Mouse (Mus musculus) liver, embryonic 14.5 days (tissue): ENCODE measurements around the gene Acer1. TPM values are rescaled to one million over a fixed set of nuclear protein-coding genes. Genes with fewer than 3 reads are reported as not detected.
"Not testable (repeated sequence)": the region's sequence is repeated elsewhere in the genome, so short reads cannot be mapped to it uniquely, and the experiment has no call there.

Source experiments
- ATAC-seq: fragments of 200-750 bp; cut with Nextera tagmentation; 2 replicates; pipeline ENCODE4 v1.8.0; 2017; ENCODE audit warnings: moderate number of reproducible peaks, mild to moderate bottlenecking, moderate library complexity; ENCODE audit not compliant: insufficient read depth
- DNase-seq, 3 experiments: peaks; one replicate each; pipeline ENCODE4 v3.0.0-alpha.2; 2012 to 2013; ENCODE audit warnings: low read depth in 3 of 3, low spot score in 3 of 3
- H3K27ac ChIP-seq: fragments of 300-500 bp; sonication (generic); 2 replicates; pipeline ENCODE4 v1.5.1; 2014; ENCODE audit warnings: moderate library complexity, mild to moderate bottlenecking, control low read depth, inconsistent platforms
- H3K27me3 ChIP-seq: fragments of 300-500 bp; sonication (generic); 2 replicates; pipeline ENCODE4 v1.6.1; 2014; ENCODE audit warnings: mild to moderate bottlenecking, low read length, moderate library complexity; ENCODE audit not compliant: control insufficient read depth, insufficient read depth
- H3K36me3 ChIP-seq: fragments of 300-500 bp; sonication (generic); replicated peaks from 2 replicates; pipeline ENCODE4 v1.6.1; 2014; ENCODE audit warnings: low read depth; ENCODE audit not compliant: control insufficient read depth, insufficient read depth
- H3K4me1 ChIP-seq, 2 experiments: fragments of 200-500 bp in 1 of 2; fragments of 300-500 bp in 1 of 2; sonication (generic) in 1 of 2; replicated peaks; 2 replicates each; pipeline ENCODE4 v1.6.1; 2012 to 2014; ENCODE audit warnings: antibody characterized with exemption in 1 of 2, inconsistent platforms in 1 of 2, low read length in 1 of 2; ENCODE audit not compliant: control insufficient read depth in 2 of 2, insufficient read depth in 2 of 2
- H3K4me2 ChIP-seq: fragments of 300-500 bp; sonication (generic); 2 replicates; pipeline ENCODE4 v1.6.1; 2014; ENCODE audit warnings: low read depth, mild to moderate bottlenecking, control low read depth, moderate library complexity
- H3K4me3 ChIP-seq, 2 experiments: fragments of 200-500 bp in 1 of 2; fragments of 300-500 bp in 1 of 2; sonication (generic) in 1 of 2; 2 replicates each; pipeline ENCODE4 v1.5.1; 2012 to 2014; ENCODE audit warnings: low read depth in 2 of 2, low read length in 2 of 2, mild to moderate bottlenecking in 2 of 2, control low read depth in 1 of 2, inconsistent platforms in 1 of 2, moderate library complexity in 1 of 2; ENCODE audit not compliant: insufficient read depth in 1 of 2
- H3K9ac ChIP-seq: fragments of 300-500 bp; sonication (generic); replicated peaks from 2 replicates; pipeline ENCODE4 v1.6.1; 2014; ENCODE audit warnings: mild to moderate bottlenecking, control low read depth, moderate library complexity
- H3K9me3 ChIP-seq: fragments of 300-500 bp; sonication (generic); 2 replicates; pipeline ENCODE4 v1.6.1; 2016; ENCODE audit warnings: low read length, mixed read lengths; ENCODE audit not compliant: control insufficient read depth
- CTCF ChIP-seq: IDR thresholded peaks from 2 replicates; pipeline ENCODE4 v1.5.1; 2016; ENCODE audit warnings: antibody characterized with exemption, low read depth, control low read depth
- EP300 ChIP-seq: IDR thresholded peaks from 2 replicates; pipeline ENCODE4 v1.6.1; 2016; ENCODE audit warnings: antibody characterized with exemption, low read depth
- WGBS: fragments of 180-500 bp; shearing (Covaris S2); extraction: QIAGEN DNeasy Blood & Tissue Kit; methylation state at CpG from one replicate; pipeline ENCODE4 v1.1.7; 2014; ENCODE audit not compliant: insufficient replicate concordance; 5-methylcytosine and 5-hydroxymethylcytosine counted together
- polyA plus RNA-seq, 2 experiments: library from polyadenylated mRNA; depleted of rRNA in 1 of 2; stranded (reverse) in 1 of 2; unstranded in 1 of 2; fragments of >200 nt; fragmentation: Nextera tagmentation in 1 of 2; extraction: Ambion mirVana in 1 of 2; gene quantifications; 2 replicates each; pipeline versions ENCODE4 v1.2.1 to v1.2.3; 2012 to 2014

The Acer1 gene
- polyA plus RNA-seq, 2 experiments: not detected

DNA sequence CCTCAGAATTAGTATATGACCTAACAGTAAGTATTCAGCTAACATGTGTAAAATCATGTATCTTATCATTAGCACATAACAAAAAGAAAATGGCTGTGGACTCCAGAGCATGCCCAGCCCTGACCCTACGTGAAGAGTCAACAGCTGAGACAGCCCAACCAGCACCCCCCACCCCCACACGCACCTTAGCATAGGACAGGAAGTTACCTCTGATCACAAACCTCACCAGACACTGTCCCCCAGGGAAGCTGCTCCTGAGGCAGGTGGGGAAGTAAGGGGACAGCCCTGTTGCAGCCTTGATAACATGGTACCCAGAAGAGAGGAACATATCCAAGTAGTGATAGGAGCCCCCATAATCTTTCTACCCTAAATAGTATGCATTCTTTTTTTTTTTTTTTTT lies 55.9 kb downstream of the Acer1 start:
- H3K36me3 ChIP-seq: no peaks in the 10 kb centered on the region; the same call in 1 of the 2 replicates

DNA sequence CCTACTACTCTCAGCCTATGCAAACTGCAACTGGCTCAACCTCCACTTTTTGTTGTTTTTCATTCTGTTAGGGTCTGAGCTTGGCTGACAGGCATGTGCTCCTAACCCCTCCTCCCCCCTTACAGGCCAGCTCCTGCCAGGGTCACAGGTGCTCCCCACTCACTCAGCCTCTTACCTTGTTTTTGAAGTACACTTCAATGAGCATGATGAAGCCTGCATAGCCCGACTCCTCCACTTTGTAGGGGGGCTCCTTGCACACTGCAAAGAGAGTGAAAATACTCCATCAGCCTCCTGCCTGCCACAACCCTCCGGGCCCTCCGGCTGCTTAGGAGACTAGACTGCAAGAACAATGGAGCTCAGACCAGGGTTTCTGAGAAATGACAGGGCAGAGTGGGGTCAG lies 62.2 kb downstream of the Acer1 start:
- Histone ChIP-seq H3K27ac (no peak overlapping the region), H3K9me3 (no peaks in the 10 kb centered on the region), H3K36me3 (no peaks in the 10 kb centered on the region; the same call in 1 of the 2 replicates), H3K9ac (no peak overlapping the region), H3K27me3 (no peaks in the 10 kb centered on the region), H3K4me3 (no peak overlapping the region), H3K4me2 (no peak overlapping the region), H3K4me1 (no peaks in the 10 kb centered on the region)
- WGBS: 69% methylated on average over 3 of the region's 3 CpGs
- no peak for DNase-seq
- no peak for TF ChIP-seq CTCF
- no peak for TF ChIP-seq EP300
- no peak for ATAC-seq

More for the DNA sequence above, 55.9 kb downstream of the Acer1 start:
- ATAC-seq (no peak), DNase-seq (no peak)
- Histone ChIP-seq H3K4me2 (no peak overlapping the region), H3K4me1 (peaks cover 0 to 12% of the 10 kb centered on the region in 2 experiments; a peak in 2 of 4 replicates), H3K27me3 (no peaks in the 10 kb centered on the region), H3K4me3 (no peak overlapping the region), H3K9ac (no peak overlapping the region), H3K9me3 (no peaks in the 10 kb centered on the region), H3K27ac (no peak overlapping the region)
- 68% methylated on average over 2 of the region's 2 CpGs for WGBS
- TF ChIP-seq EP300 (no peak), CTCF (no peak)

DNA sequence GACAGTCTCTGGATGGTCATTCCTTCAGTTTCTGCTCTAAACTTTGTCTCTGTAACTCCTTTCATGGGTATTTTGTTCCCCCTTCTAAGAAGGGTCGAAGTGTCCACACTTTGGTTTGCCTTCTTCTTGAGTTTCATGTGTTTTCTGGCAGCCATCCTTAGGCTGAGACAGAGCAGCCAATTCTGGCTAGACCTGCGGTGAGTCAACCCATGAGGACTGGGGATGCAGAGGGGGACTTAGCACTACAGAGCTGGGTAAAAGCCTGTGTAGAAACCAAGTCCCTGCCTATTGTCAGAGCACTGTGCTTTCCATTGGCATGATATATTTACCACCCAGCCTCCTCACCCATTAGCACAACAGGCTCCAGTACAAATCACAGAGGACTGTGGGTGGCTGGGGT lies 64.8 kb downstream of the Acer1 start:
- H3K4me1 ChIP-seq: peaks cover 0 to 7% of the 10 kb centered on the region in 2 experiments; a peak in 2 of 4 replicates

DNA sequence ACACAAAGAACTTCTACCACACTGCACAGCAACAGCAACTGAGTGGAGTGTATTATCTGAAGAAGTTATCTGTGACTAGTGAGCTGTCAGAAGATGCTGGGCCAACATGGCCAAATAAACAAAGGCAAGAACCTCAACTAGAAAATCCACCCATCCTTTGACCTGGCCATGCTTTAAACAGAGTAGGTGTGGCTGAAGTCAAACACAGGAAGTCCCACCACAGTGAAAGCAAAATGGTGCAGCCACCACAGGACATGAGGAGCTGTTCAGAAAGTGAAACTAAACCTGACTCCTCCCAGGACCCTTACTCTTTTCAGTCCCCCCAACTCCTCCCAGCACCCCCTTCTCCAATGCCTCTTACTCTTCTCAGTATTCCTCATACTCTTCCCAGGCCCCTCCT lies 68.5 kb downstream of the Acer1 start:
- Histone ChIP-seq H3K36me3 (no peaks in the 10 kb centered on the region; the same call in 1 of the 2 replicates), H3K9me3 (no peaks in the 10 kb centered on the region), H3K4me3 (no peak overlapping the region), H3K27ac (no peak overlapping the region), H3K4me2 (no peak overlapping the region), H3K27me3 (no peaks in the 10 kb centered on the region), H3K9ac (no peak overlapping the region), H3K4me1 (peaks cover 0 to 8% of the 10 kb centered on the region in 2 experiments; a peak in 2 of 4 replicates)
- DNase-seq (no peak), ATAC-seq (no peak)
- TF ChIP-seq CTCF: no peak
- no peak for TF ChIP-seq EP300

More for the DNA sequence above, 64.8 kb downstream of the Acer1 start:
- H3K9ac ChIP-seq: no peak overlapping the region
- no peaks in the 10 kb centered on the region for H3K27me3 ChIP-seq
- H3K4me2 ChIP-seq: no peak overlapping the region
- TF ChIP-seq EP300 (no peak), CTCF (no peak)
- no peaks in the 10 kb centered on the region for H3K9me3 ChIP-seq
- H3K27ac ChIP-seq: no peak overlapping the region
- DNase-seq (no peak), ATAC-seq (no peak)
- H3K36me3 ChIP-seq: no peaks in the 10 kb centered on the region; the same call in 1 of the 2 replicates
- 73% methylated on average over 2 of the region's 2 CpGs for WGBS
- no peak overlapping the region for H3K4me3 ChIP-seq

DNA sequence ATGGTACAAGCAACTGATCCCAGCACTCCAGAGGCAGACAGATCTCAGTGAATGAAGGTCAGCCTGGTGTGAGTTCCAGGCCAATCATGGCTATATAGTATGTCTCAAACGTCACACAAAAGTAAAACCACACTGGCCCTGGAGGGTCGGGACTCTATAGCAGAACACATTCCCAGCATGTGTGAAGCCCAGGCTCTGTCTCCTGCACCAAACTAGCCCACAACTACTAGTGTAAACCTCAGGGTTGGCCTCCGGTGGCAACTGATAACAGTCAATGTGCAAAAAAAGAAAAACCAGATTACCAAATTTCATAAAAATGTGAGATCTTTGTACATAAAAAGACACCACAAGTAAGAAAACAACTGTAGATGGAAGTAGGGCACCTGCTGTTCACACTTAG lies 68.9 kb downstream of the Acer1 start:
- WGBS: 32% methylated on average over 3 of the region's 3 CpGs
- H3K9ac ChIP-seq: no peak overlapping the region
- no peak overlapping the region for H3K4me3 ChIP-seq
- H3K4me2 ChIP-seq: no peak overlapping the region
- H3K27me3 ChIP-seq: no peaks in the 10 kb centered on the region
- no peaks in the 10 kb centered on the region; the same call in 1 of the 2 replicates for H3K36me3 ChIP-seq
- no peak overlapping the region for H3K27ac ChIP-seq
- no peak for DNase-seq
- no peaks in the 10 kb centered on the region for H3K9me3 ChIP-seq
- TF ChIP-seq CTCF (no peak), EP300 (no peak)
- no peak for ATAC-seq
- peaks cover 0 to 11% of the 10 kb centered on the region in 2 experiments; a peak in 2 of 4 replicates for H3K4me1 ChIP-seq

DNA sequence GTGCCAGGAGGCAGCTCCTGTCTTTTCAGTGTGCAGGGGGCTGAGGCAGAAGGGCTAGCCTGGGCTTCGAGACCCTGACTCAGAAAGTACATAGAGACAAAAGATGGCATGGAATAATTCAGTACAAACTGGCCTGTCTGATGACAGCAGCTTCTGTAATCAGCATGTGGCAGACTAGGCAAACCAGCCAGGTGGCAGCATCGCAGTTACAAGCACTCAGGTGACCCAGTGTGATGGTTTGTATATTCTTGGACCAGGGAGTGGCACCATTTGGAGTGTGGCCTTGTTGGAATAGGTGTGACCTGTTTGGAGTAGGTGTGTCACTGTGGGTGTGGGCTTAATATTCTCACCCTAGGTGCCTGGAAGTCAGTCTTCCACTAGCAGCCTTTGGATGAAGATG lies 72.2 kb downstream of the Acer1 start:
- H3K4me3 ChIP-seq, H3K27me3 ChIP-seq, DNase-seq, H3K9ac ChIP-seq, ATAC-seq, H3K27ac ChIP-seq, H3K36me3 ChIP-seq, H3K9me3 ChIP-seq, H3K4me2 ChIP-seq: not testable (repeated sequence)
- WGBS: 70% methylated on average over 2 of the region's 2 CpGs
- H3K4me1 ChIP-seq: peaks cover 0 to 11% of the 10 kb centered on the region in 2 experiments; a peak in 2 of 4 replicates
